Mouse (Mus musculus): ENCODE data around the gene Mettl11b. TPM values are rescaled to one million over a fixed set of nuclear protein-coding genes. Genes with fewer than 3 reads are reported as not detected.

Gene Mettl11b
- polyA plus RNA-seq, 1 experiment from 2014 or later, result not detected

- H3K4me3 ChIP-seq (replicated peaks), result no peak overlapping the region
- H3K4me2 ChIP-seq (replicated peaks), result no peak overlapping the region
- no peaks in the 10 kb centered on the region for H3K4me1 ChIP-seq (replicated peaks)
- H3K27me3 ChIP-seq (replicated peaks), result no peaks in the 10 kb centered on the region
- ATAC-seq, result no peak
- no peaks in the 10 kb centered on the region; the same call in 1 of the 2 replicates for H3K9me3 ChIP-seq
- H3K9ac ChIP-seq, result no peak overlapping the region
- 31% methylated on average over 3 of the region's 3 CpGs for WGBS
- no peak overlapping the region for H3K27ac ChIP-seq
- H3K36me3 ChIP-seq, result no peaks in the 10 kb centered on the region
Observed at GRCm38 (mm10) chr1:163682127-163682526, 42.9 kb downstream of the Mettl11b start.

GRCm38 (mm10) chr1:163672866-163673265 is 52.2 kb downstream of the Mettl11b start:
- no peak for ATAC-seq
- Histone ChIP-seq H3K9ac (no peak overlapping the region), H3K4me1 (replicated peaks) (no peaks in the 10 kb centered on the region), H3K9me3 (no peaks in the 10 kb centered on the region), H3K27ac (no peak overlapping the region), H3K36me3 (no peaks in the 10 kb centered on the region), H3K4me2 (replicated peaks) (no peak overlapping the region), H3K27me3 (replicated peaks) (no peaks in the 10 kb centered on the region), H3K4me3 (replicated peaks) (no peak overlapping the region)
- 82% methylated on average over 3 of the region's 3 CpGs for WGBS

GRCm38 (mm10) chr1:163671326-163671725 is 53.7 kb downstream of the Mettl11b start:
- Histone ChIP-seq H3K27ac (no peak overlapping the region), H3K9ac (no peak overlapping the region), H3K4me3 (replicated peaks) (no peak overlapping the region), H3K4me1 (replicated peaks) (no peaks in the 10 kb centered on the region), H3K9me3 (no peaks in the 10 kb centered on the region), H3K4me2 (replicated peaks) (no peak overlapping the region), H3K36me3 (no peaks in the 10 kb centered on the region), H3K27me3 (replicated peaks) (no peaks in the 10 kb centered on the region)
- no peak for ATAC-seq
- WGBS, result 65% methylated on average over 4 of the region's 4 CpGs

GRCm38 (mm10) chr1:163670702-163671101 is 54.3 kb downstream of the Mettl11b start:
- WGBS, result 31% methylated on average over 4 of the region's 4 CpGs
- Histone ChIP-seq H3K9me3 (no peaks in the 10 kb centered on the region), H3K9ac (no peak overlapping the region), H3K36me3 (no peaks in the 10 kb centered on the region), H3K27me3 (replicated peaks) (no peaks in the 10 kb centered on the region), H3K4me3 (replicated peaks) (no peak overlapping the region), H3K4me1 (replicated peaks) (no peaks in the 10 kb centered on the region), H3K4me2 (replicated peaks) (no peak overlapping the region), H3K27ac (no peak overlapping the region)
- no peak for ATAC-seq

- Histone ChIP-seq H3K9me3 (no peaks in the 10 kb centered on the region), H3K27ac (no peak overlapping the region), H3K4me1 (replicated peaks) (no peaks in the 10 kb centered on the region), H3K4me3 (replicated peaks) (no peak overlapping the region), H3K4me2 (replicated peaks) (no peak overlapping the region), H3K27me3 (replicated peaks) (no peaks in the 10 kb centered on the region), H3K36me3 (no peaks in the 10 kb centered on the region), H3K9ac (no peak overlapping the region)
- no peak for ATAC-seq
- WGBS, result 82% methylated on average over 4 of the region's 4 CpGs
Observed at GRCm38 (mm10) chr1:163669936-163670335, 55.1 kb downstream of the Mettl11b start.

GRCm38 (mm10) chr1:163662416-163662815 is 62.6 kb downstream of the Mettl11b start:
- Histone ChIP-seq H3K4me1 (replicated peaks) (no peaks in the 10 kb centered on the region), H3K36me3 (no peaks in the 10 kb centered on the region), H3K27me3 (replicated peaks) (no peaks in the 10 kb centered on the region), H3K4me2 (replicated peaks) (no peak overlapping the region), H3K9me3 (no peaks in the 10 kb centered on the region), H3K27ac (no peak overlapping the region), H3K9ac (no peak overlapping the region), H3K4me3 (replicated peaks) (no peak overlapping the region)
- WGBS, result 89% methylated on average over 1 of the region's 1 CpGs
- ATAC-seq, result no peak

- Histone ChIP-seq H3K9ac (no peak overlapping the region), H3K4me2 (replicated peaks) (no peak overlapping the region), H3K27ac (no peak overlapping the region), H3K9me3 (no peaks in the 10 kb centered on the region), H3K36me3 (no peaks in the 10 kb centered on the region), H3K4me3 (replicated peaks) (no peak overlapping the region), H3K4me1 (replicated peaks) (no peaks in the 10 kb centered on the region), H3K27me3 (replicated peaks) (no peaks in the 10 kb centered on the region)
- ATAC-seq, result no peak
Observed at GRCm38 (mm10) chr1:163658535-163658928, 66.5 kb downstream of the Mettl11b start.

- H3K27ac ChIP-seq, result no peak overlapping the region
- H3K27me3 ChIP-seq (replicated peaks), result no peaks in the 10 kb centered on the region
- H3K4me2 ChIP-seq (replicated peaks), result no peak overlapping the region
- no peaks in the 10 kb centered on the region for H3K36me3 ChIP-seq
- H3K9ac ChIP-seq, result no peak overlapping the region
- H3K9me3 ChIP-seq, result no peaks in the 10 kb centered on the region
- H3K4me3 ChIP-seq (replicated peaks), result no peak overlapping the region
- 46% methylated on average over 7 of the region's 7 CpGs for whole genome bisulfite sequencing
- no peaks in the 10 kb centered on the region for H3K4me1 ChIP-seq (replicated peaks)
- no peak for ATAC-seq
Observed at GRCm38 (mm10) chr1:163657766-163658534, 67.1 kb downstream of the Mettl11b start.

GRCm38 (mm10) chr1:163657056-163657455 is 68.0 kb downstream of the Mettl11b start:
- Histone ChIP-seq H3K9me3 (no peaks in the 10 kb centered on the region), H3K27me3 (replicated peaks) (no peaks in the 10 kb centered on the region), H3K4me3 (replicated peaks) (no peak overlapping the region), H3K4me2 (replicated peaks) (no peak overlapping the region), H3K36me3 (no peaks in the 10 kb centered on the region), H3K27ac (no peak overlapping the region), H3K4me1 (replicated peaks) (no peaks in the 10 kb centered on the region), H3K9ac (no peak overlapping the region)
- 17% methylated on average over 2 of the region's 2 CpGs for WGBS
- ATAC-seq, result no peak

GRCm38 (mm10) chr1:163656432-163656831 is 68.6 kb downstream of the Mettl11b start:
- no peaks in the 10 kb centered on the region for H3K27me3 ChIP-seq (replicated peaks)
- WGBS, result 92% methylated on average over 5 of the region's 5 CpGs

More at GRCm38 (mm10) chr1:163656432-163656831, 68.6 kb downstream of the Mettl11b start:
- Histone ChIP-seq H3K27ac (no peak overlapping the region), H3K9me3 (no peaks in the 10 kb centered on the region), H3K4me1 (replicated peaks) (no peaks in the 10 kb centered on the region), H3K9ac (no peak overlapping the region), H3K36me3 (no peaks in the 10 kb centered on the region), H3K4me3 (replicated peaks) (no peak overlapping the region), H3K4me2 (replicated peaks) (no peak overlapping the region)
- ATAC-seq, result no peak

Other genes starting within 250 kb of the Mettl11b start
- 19.8 and 22.2 TPM in 2 replicates for gene Kifap3, start 54.4 kb upstream of the Mettl11b start, polyA plus RNA-seq (2015; fragmentation: Nextera tagmentation; extraction: Ambion mirVana)
- gene Scyl3, start 203.9 kb upstream of the Mettl11b start, polyA plus RNA-seq (2015; fragmentation: Nextera tagmentation; extraction: Ambion mirVana), result 13.7 and 16.8 TPM in 2 replicates